Mouse (Mus musculus) spleen, adult 2 months (tissue): ENCODE results near the gene Snx25. TPM values are rescaled to one million over a fixed set of nuclear protein-coding genes. Genes with fewer than 3 reads are reported as not detected.

Experiments
- DNase-seq, 2 experiments: peaks; one replicate each; pipeline versions ENCODE4 v3.0.0 to v3.0.0-alpha.2; 2012 to 2021; ENCODE audit warnings: low spot score in 2 of 2, low read depth in 1 of 2
- H3K27ac ChIP-seq: fragments of 200-500 bp; 2 replicates; pipeline ENCODE4 v1.5.1; 2012; ENCODE audit warnings: low read length, inconsistent platforms; ENCODE audit not compliant: insufficient read depth
- H3K27me3 ChIP-seq: fragments of 200-500 bp; 2 replicates; pipeline ENCODE4 v1.6.1; 2012; ENCODE audit warnings: mild to moderate bottlenecking, moderate library complexity, low read length, inconsistent platforms; ENCODE audit not compliant: control insufficient read depth, insufficient read depth
- H3K36me3 ChIP-seq: fragments of 200-500 bp; 2 replicates; pipeline ENCODE4 v1.6.1; 2012; ENCODE audit warnings: mild to moderate bottlenecking, low read length, inconsistent platforms; ENCODE audit not compliant: control insufficient read depth, insufficient read depth
- H3K4me1 ChIP-seq: fragments of 200-500 bp; 2 replicates; pipeline ENCODE4 v1.6.1; 2011; ENCODE audit warnings: inconsistent platforms; ENCODE audit not compliant: control insufficient read depth, insufficient read depth, insufficient read length
- H3K4me3 ChIP-seq: fragments of 200-500 bp; 2 replicates; pipeline ENCODE4 v1.5.1; 2011; ENCODE audit warnings: mild to moderate bottlenecking, inconsistent platforms; ENCODE audit not compliant: insufficient read depth, insufficient read length; ENCODE audit errors: extremely low read depth
- CTCF ChIP-seq: fragments of 200-500 bp; IDR thresholded peaks from 2 replicates; pipeline ENCODE4 v1.5.1; 2011; ENCODE audit warnings: mild to moderate bottlenecking, inconsistent platforms; ENCODE audit not compliant: insufficient read depth, insufficient read length, insufficient replicate concordance; ENCODE audit errors: extremely low read depth
- POLR2A ChIP-seq: fragments of 200-500 bp; IDR thresholded peaks from 2 replicates; pipeline ENCODE4 v1.6.1; 2011; ENCODE audit warnings: low read depth, low read length, inconsistent platforms
- WGBS: fragments of 180-500 bp; shearing (Covaris S2); methylation state at CpG from one replicate; pipeline ENCODE4 v1.1.7; 2018; 5-methylcytosine and 5-hydroxymethylcytosine counted together
- polyA plus RNA-seq: library from polyadenylated mRNA; depleted of rRNA; stranded (reverse); fragments of >200 nt; gene quantifications from 2 replicates; pipeline ENCODE4 v1.2.3, GENCODE M21; 2012

The Snx25 gene
- polyA plus RNA-seq, 1 experiment: 4.9 TPM

DNA sequence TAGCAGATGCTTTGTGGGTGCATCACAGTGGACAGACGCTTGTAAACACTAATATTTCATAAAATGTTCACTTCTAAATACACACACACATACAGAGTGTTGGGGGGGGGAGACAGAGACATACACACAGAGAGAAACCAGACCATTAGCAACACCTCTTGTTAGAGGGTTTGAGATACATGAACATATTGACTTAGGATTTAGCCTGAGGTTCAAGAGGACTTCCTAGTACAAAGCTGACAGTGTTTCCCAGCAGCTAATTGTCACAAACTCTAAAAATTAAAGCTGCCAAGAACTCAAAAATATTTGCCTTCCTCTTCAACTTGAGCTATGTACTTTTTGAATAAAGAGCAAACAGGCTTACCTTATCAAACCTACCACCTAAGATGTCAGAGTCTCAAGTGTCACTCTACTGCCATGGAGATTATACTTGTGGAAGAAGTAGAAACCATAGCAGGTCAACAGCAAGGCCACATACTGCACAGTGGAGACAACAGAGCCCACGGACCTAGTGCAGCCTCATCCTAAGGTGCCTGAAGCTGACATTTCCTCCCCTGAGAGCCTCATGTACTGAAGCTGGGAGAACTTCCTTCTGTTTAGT lies 78.3 kb downstream of the Snx25 start:
- no peak overlapping the region for H3K4me3 ChIP-seq
- 86% methylated on average over 2 of the region's 2 CpGs for WGBS
- DNase-seq: no peak
- H3K27ac ChIP-seq: no peak overlapping the region
- TF ChIP-seq CTCF: no peak
- TF ChIP-seq POLR2A: no peak
- no peaks in the 10 kb centered on the region for H3K27me3 ChIP-seq
- peaks cover 6% of the 10 kb centered on the region for H3K36me3 ChIP-seq
- H3K4me1 ChIP-seq: no peaks in the 10 kb centered on the region

DNA sequence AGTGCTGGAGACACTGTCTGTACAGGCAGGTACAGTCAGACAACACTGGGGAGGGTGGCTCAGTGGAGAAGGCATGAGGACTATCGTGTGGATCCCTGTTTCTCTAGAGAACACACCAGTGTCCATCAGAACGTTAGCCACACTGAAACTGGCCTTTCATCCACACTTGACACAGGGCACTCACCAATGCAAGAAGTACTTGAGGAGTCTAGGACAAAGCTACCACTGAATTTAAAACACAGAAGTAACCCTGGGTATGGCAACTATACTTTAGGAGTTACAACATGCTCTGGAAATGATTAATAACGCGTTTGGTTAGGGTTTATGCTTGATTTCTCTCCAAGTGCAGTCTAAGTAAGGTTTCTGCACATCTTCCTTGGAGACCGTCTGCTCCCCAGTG lies 79.2 kb downstream of the Snx25 start:
- TF ChIP-seq POLR2A (no peak), CTCF (no peak)
- H3K4me1 ChIP-seq: no peaks in the 10 kb centered on the region
- H3K27ac ChIP-seq: no peak overlapping the region
- WGBS: 92% methylated on average over 5 of the region's 5 CpGs
- no peak overlapping the region for H3K4me3 ChIP-seq
- peaks cover 7% of the 10 kb centered on the region for H3K36me3 ChIP-seq
- H3K27me3 ChIP-seq: no peaks in the 10 kb centered on the region
- DNase-seq: no peak

DNA sequence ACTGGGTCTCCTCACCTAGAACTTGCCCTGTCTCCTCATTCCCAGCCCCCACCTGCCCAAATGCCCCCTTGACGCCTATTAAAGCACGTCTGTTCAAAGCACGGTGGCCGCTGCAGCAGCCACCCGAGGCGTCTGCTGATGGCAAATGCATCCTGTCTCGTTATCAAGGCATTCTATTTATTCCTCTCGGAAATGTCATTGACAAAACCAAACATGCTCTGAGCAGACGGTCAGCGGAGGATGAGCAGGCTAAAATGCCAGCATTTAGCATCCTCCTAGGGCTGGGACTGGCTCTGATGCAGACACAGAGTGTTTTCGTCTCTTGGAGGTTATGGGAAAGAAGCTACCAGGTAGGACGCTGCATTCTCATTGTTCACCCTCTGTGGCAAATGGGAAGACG lies 111.7 kb downstream of the Snx25 start:
- H3K27me3 ChIP-seq: no peaks in the 10 kb centered on the region
- no peak for TF ChIP-seq POLR2A
- no peak for TF ChIP-seq CTCF
- no peak overlapping the region for H3K27ac ChIP-seq
- WGBS: 92% methylated on average over 13 of the region's 13 CpGs
- no peak for DNase-seq
- H3K4me3 ChIP-seq: no peak overlapping the region
- peaks cover 4% of the 10 kb centered on the region for H3K4me1 ChIP-seq
- peaks cover 14% of the 10 kb centered on the region for H3K36me3 ChIP-seq

DNA sequence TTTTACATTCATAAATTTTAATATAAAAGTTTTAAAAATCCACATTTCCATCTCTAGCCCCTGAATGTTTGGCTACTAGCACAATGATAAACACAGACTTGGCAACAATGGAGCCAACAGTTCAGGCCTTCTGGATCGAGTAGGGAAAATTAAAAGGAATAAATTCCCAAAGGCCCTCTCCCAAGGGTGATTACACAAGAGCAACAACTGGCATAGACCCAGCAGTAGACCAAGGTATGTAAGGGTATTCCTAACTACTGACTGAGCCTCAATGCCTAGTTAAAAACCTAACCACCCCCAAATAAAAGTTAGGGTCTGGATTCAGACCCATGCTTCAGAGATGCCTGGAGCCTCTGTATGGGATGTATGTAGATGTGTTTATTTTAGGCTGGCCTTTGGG lies 112.3 kb downstream of the Snx25 start:
- TF ChIP-seq CTCF (no peak), POLR2A (no peak)
- Histone ChIP-seq H3K4me3 (no peak overlapping the region), H3K36me3 (peaks cover 13% of the 10 kb centered on the region), H3K27ac (no peak overlapping the region), H3K4me1 (peaks cover 4% of the 10 kb centered on the region), H3K27me3 (no peaks in the 10 kb centered on the region)
- no peak for DNase-seq
- 85% methylated on average over 1 of the region's 1 CpGs for WGBS

DNA sequence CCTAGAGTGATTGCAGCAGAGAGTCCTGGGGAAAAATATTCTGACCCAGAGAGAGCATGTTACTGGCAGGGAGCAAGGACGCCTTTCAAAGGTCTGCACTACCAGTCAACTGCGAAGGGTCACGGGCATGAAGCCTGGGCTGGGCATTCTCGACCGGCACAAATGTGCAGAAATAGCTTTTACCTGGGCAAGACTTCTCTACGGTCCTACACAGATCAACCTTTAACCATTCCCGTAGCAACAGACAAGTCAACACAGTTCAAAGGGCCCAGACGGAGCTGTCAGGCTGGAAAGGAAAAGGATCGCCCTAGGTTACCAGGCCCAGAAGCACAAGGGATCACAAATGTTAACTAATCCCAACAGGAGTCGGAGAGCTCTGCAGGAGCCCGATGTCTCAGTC lies 115.7 kb downstream of the Snx25 start:
- H3K27me3 ChIP-seq: no peaks in the 10 kb centered on the region
- no peak overlapping the region for H3K27ac ChIP-seq
- WGBS: 94% methylated on average over 11 of the region's 11 CpGs
- no peak for DNase-seq
- peaks cover 4% of the 10 kb centered on the region for H3K4me1 ChIP-seq
- no peak overlapping the region for H3K4me3 ChIP-seq
- TF ChIP-seq CTCF (no peak), POLR2A (no peak)
- H3K36me3 ChIP-seq: peaks cover 17% of the 10 kb centered on the region

DNA sequence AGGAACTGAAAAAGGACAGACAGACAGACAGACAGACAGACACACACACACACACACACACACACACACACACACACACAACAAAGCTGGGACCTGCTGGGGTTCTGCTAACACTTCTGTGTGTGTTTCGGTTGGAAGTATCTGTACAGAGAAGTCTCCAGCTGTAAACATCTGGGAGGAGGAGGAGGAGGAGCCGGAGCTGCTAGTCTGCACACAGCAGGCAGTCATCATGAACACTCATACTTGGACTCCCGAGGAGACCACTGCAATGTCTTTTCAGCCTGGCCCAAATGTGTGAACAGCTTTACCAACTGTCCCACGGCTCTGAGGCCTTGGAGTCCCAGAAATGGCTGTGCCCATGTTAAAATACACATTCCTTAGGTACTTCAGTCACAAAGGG lies 127.6 kb downstream of the Snx25 start:
- Histone ChIP-seq H3K27ac (no peak overlapping the region), H3K4me1 (no peaks in the 10 kb centered on the region), H3K4me3 (no peak overlapping the region), H3K36me3 (no peaks in the 10 kb centered on the region), H3K27me3 (no peaks in the 10 kb centered on the region)
- 87% methylated on average over 4 of the region's 4 CpGs for WGBS
- TF ChIP-seq POLR2A (no peak), CTCF (no peak)
- DNase-seq: no peak

DNA sequence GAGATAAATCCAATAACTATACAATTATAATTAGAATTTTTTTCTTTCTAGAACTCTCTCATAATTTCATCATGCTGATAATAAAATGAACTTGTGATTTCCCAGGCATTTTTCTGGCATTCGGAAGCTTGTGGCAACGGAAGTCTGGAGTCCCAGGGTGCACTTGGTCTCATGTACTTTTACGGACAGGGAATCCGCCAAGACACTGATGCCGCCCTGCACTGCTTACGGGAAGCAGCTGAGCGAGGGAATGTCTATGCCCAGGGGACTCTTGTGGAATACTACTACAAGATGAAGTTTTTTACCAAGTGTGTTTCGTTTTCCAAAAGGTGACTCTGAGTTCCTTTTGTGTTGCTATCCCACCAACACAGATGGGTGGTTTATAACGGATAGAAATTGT lies 129.2 kb downstream of the Snx25 start:
- Histone ChIP-seq H3K27me3 (no peaks in the 10 kb centered on the region), H3K36me3 (no peaks in the 10 kb centered on the region), H3K4me3 (no peak overlapping the region), H3K27ac (no peak overlapping the region), H3K4me1 (no peaks in the 10 kb centered on the region)
- TF ChIP-seq CTCF: no peak
- TF ChIP-seq POLR2A: no peak
- DNase-seq: no peak
- 97% methylated on average over 9 of the region's 9 CpGs for WGBS
